Mouse (Mus musculus) MEL (cell line): ENCODE measurements around the gene Fbxl12.
A peak's percentile ranks its signal among the peaks of the same experiment; 100 is the strongest.

Source experiments
- CTCF ChIP-seq, 3 experiments: IDR thresholded peaks in 2 of 3; conservative IDR thresholded peaks in 1 of 3; 2 replicates each; pipeline ENCODE4 v1.5.1; 2011 to 2012; ENCODE audit warnings: low read length in 3 of 3, low read depth in 2 of 3, mild to moderate bottlenecking in 2 of 3, improper control_type of control experiment in 1 of 3, inconsistent platforms in 1 of 3, mixed read lengths in 1 of 3, moderate library complexity in 1 of 3; ENCODE audit not compliant: control insufficient read depth in 1 of 3, insufficient read depth in 1 of 3, poor library complexity in 1 of 3, severe bottlenecking in 1 of 3
- EP300 ChIP-seq, 2 experiments: IDR thresholded peaks; 2 replicates each; pipeline ENCODE4 v1.6.1; 2011; ENCODE audit warnings: improper control_type of control experiment in 2 of 2, low read length in 2 of 2, low read depth in 1 of 2, mild to moderate bottlenecking in 1 of 2
- HCFC1 ChIP-seq: IDR thresholded peaks from 2 replicates; pipeline ENCODE4 v1.6.1; 2012; ENCODE audit warnings: low read depth, mild to moderate bottlenecking, inconsistent platforms, low read length, improper control_type of control experiment, moderate library complexity
- POLR2AphosphoS5 ChIP-seq: IDR thresholded peaks from 2 replicates; pipeline ENCODE4 v1.6.1; 2012; ENCODE audit warnings: low read depth, borderline replicate concordance, mild to moderate bottlenecking, inconsistent platforms, low read length, moderate library complexity, mixed read lengths
- SMC3 ChIP-seq: IDR thresholded peaks from 2 replicates; pipeline ENCODE4 v1.6.1; 2011; ENCODE audit warnings: low read depth, low read length, improper control_type of control experiment
- TCF12 ChIP-seq: IDR thresholded peaks from 2 replicates; pipeline ENCODE4 v1.6.1; 2014; ENCODE audit warnings: low read depth, mild to moderate bottlenecking, inconsistent platforms, low read length, improper control_type of control experiment, moderate library complexity
- ZC3H11A ChIP-seq: IDR thresholded peaks from 2 replicates; pipeline ENCODE4 v1.6.1; 2012; ENCODE audit warnings: low read depth, mild to moderate bottlenecking, inconsistent platforms, low read length, improper control_type of control experiment

DNA sequence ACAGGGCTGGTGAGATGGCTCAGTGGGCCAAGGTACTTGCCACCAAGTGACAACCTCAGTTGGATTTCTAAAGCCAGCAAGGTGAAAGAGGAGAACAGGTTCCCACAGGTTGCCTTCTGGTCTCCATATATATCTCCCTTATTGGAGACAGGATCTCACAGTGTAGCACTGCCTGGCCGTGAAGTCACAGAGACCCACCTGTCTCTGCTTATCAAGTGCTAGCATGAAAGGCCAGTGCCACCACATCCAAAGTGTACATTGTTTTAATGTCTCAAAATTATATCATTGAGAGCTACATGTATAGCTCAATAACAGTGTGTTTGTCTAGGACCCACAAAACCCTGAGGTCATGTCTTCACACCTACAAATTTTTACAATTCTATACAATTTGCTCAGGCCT, 38.3 kb downstream of the Fbxl12 start:
- TF ChIP-seq EP300 (IDR thresholded peaks at IDR 0.05; ENCODE audit: low read depth in 1 of 2, low read length in 2 of 2) (no peak), TCF12 (no peak), CTCF (IDR thresholded peaks at IDR 0.05 in 2 of 3, conservative IDR thresholded peaks at IDR 0.05 in 1 of 3; ENCODE audit: control insufficient read depth in 1 of 3, insufficient read depth in 1 of 3, low read depth in 2 of 3, low read length in 3 of 3, poor library complexity in 1 of 3, severe bottlenecking in 1 of 3) (no peak), SMC3 (no peak), ZC3H11A (no peak), HCFC1 (0 out of 2 replicates have a peak, but pooled peaks have one; percentile 0), POLR2AphosphoS5 (no peak)
